Mouse (Mus musculus) Patski (cell line): ENCODE measurements around the gene Gpam. TPM values are rescaled to one million over a fixed set of nuclear protein-coding genes. Genes with fewer than 3 reads are reported as not detected.
"Not testable (repeated sequence)": the region's sequence is repeated elsewhere in the genome, so short reads cannot be mapped to it uniquely, and the experiment has no call there.

ENCODE experiments used
- ATAC-seq: fragments of 100-300 bp; one replicate; pipeline ENCODE4 v1.8.0; 2021
- CTCF ChIA-PET: fragments of 350-600 bp; sonication (Branson Sonifier 250); formaldehyde crosslinking; loops from one replicate; lab custom pipeline; 2022; ENCODE audit warnings: inconsistent platforms; lab: Charles Lee
- POLR2A ChIA-PET: fragments of 350-600 bp; sonication (Branson Sonifier 250); formaldehyde crosslinking; loops from one replicate; lab custom pipeline; 2022; ENCODE audit warnings: antibody characterized with exemption, inconsistent platforms; lab: Charles Lee
- DNase-seq: peaks from one replicate; pipeline ENCODE4 v3.0.0-alpha.2; 2011; ENCODE audit warnings: low read depth, low spot score
- H3K27me3 ChIP-seq: fragments of 371-371 bp; one replicate; pipeline ENCODE4 v1.5.1; 2021
- CTCF ChIP-seq: fragments of 100-300 bp; IDR thresholded peaks from one replicate; pipeline ENCODE4 v1.5.1; 2021
- in situ Hi-C: fragments of 300-500 bp; cut with MboI; formaldehyde crosslinking; loops from 3 replicates; pipeline ENCODE4 v1.11.1; 2018; ENCODE audit warnings: low pct_unique_long_range_greater_than_20kb, mixed read lengths
- polyA plus RNA-seq: library from polyadenylated mRNA; unstranded; gene quantifications from one replicate; pipeline ENCODE4 v1.2.3, GENCODE M21; 2021

Gene Gpam
- polyA plus RNA-seq, 1 experiment from 2014 or later, result 13.3 TPM

GRCm38 (mm10) chr19:55159826-55160225, 32.8 kb upstream of the Gpam start:
- DNase-seq (no peak), ATAC-seq (no peak)
- H3K27me3 ChIP-seq, result peaks cover 66% of the 10 kb centered on the region
- POLR2A ChIA-PET, result no interaction called here
- in situ Hi-C loops, result no loop called here
- no peak for TF ChIP-seq CTCF
- CTCF ChIA-PET, result no interaction called here

- ATAC-seq (no peak), DNase-seq (no peak)
- in situ Hi-C loops, result no loop called here
- peaks cover 59% of the 10 kb centered on the region for H3K27me3 ChIP-seq
- ChIA-PET POLR2A (no interaction called here), CTCF (no interaction called here)
- TF ChIP-seq CTCF, result no peak
These were observed 31.6 kb upstream of the Gpam start for GRCm38 (mm10) chr19:55158606-55159005.

GRCm38 (mm10) chr19:55157029-55157428, 30.0 kb upstream of the Gpam start:
- POLR2A ChIA-PET, result no interaction called here
- in situ Hi-C loops, result no loop called here
- no peak for TF ChIP-seq CTCF
- no peak for DNase-seq
- peaks cover 61% of the 10 kb centered on the region for H3K27me3 ChIP-seq
- no peak for ATAC-seq
- CTCF ChIA-PET, result interaction anchor here (1.4 kb wide), 1 partner anchor 20 kb away, joined by 3 read pairs; no protein-coding TSS in a partner anchor

- POLR2A ChIA-PET, result interaction anchor here (1.5 kb wide), 1 partner anchor 18 kb away, joined by 4 read pairs; no protein-coding TSS in a partner anchor
- ATAC-seq (no peak), DNase-seq (no peak)
- in situ Hi-C loops, result no loop called here
- H3K27me3 ChIP-seq, result peaks cover 50% of the 10 kb centered on the region
- CTCF ChIA-PET, result interaction anchor here (0.9 to 1.3 kb wide), 2 partner anchors 11 to 26 kb away, joined by 3 read pairs; partner anchors contain the start of gene Gpam
- no peak for TF ChIP-seq CTCF
These were observed 25.9 kb upstream of the Gpam start for GRCm38 (mm10) chr19:55152983-55153382.

GRCm38 (mm10) chr19:55152274-55152673, 25.2 kb upstream of the Gpam start:
- H3K27me3 ChIP-seq, result peaks cover 52% of the 10 kb centered on the region
- DNase-seq, in situ Hi-C loops, CTCF ChIA-PET, ATAC-seq, POLR2A ChIA-PET: not testable (repeated sequence)

GRCm38 (mm10) chr19:55149646-55150045, 22.6 kb upstream of the Gpam start:
- CTCF ChIA-PET, result no interaction called here
- no peak for ATAC-seq
- no peak for TF ChIP-seq CTCF
- H3K27me3 ChIP-seq, result peaks cover 43% of the 10 kb centered on the region
- no peak for DNase-seq
- POLR2A ChIA-PET, result no interaction called here
- in situ Hi-C loops, result no loop called here

- no peak for ATAC-seq
- in situ Hi-C loops, result no loop called here
- CTCF ChIA-PET, result no interaction called here
- POLR2A ChIA-PET, result no interaction called here
- DNase-seq, result no peak
- peaks cover 42% of the 10 kb centered on the region for H3K27me3 ChIP-seq
- TF ChIP-seq CTCF, result no peak
These were observed 21.1 kb upstream of the Gpam start for GRCm38 (mm10) chr19:55148109-55148508.

- ATAC-seq (no peak), DNase-seq (no peak)
- TF ChIP-seq CTCF, result no peak
- CTCF ChIA-PET, result no interaction called here
- POLR2A ChIA-PET, result no interaction called here
- in situ Hi-C loops, result no loop called here
- H3K27me3 ChIP-seq, result peaks cover 38% of the 10 kb centered on the region
These were observed 20.5 kb upstream of the Gpam start for GRCm38 (mm10) chr19:55147568-55147967.

- no peak for TF ChIP-seq CTCF
- ChIA-PET POLR2A (no interaction called here), CTCF (no interaction called here)
- DNase-seq (no peak), ATAC-seq (no peak)
- peaks cover 25% of the 10 kb centered on the region for H3K27me3 ChIP-seq
- in situ Hi-C loops, result no loop called here
These were observed 18.1 kb upstream of the Gpam start for GRCm38 (mm10) chr19:55145136-55145535.

GRCm38 (mm10) chr19:55144691-55145090, 17.7 kb upstream of the Gpam start:
- no peak for DNase-seq
- in situ Hi-C loops, result no loop called here
- no peak for ATAC-seq
- TF ChIP-seq CTCF, result no peak
- POLR2A ChIA-PET, result no interaction called here
- H3K27me3 ChIP-seq, result peaks cover 27% of the 10 kb centered on the region
- CTCF ChIA-PET, result no interaction called here

- no peak for ATAC-seq
- TF ChIP-seq CTCF, result no peak
- CTCF ChIA-PET, result no interaction called here
These were observed 16.6 kb upstream of the Gpam start for GRCm38 (mm10) chr19:55143391-55144300.

More at GRCm38 (mm10) chr19:55143391-55144300, 16.6 kb upstream of the Gpam start:
- in situ Hi-C loops, result no loop called here
- POLR2A ChIA-PET, result no interaction called here
- H3K27me3 ChIP-seq, result peaks cover 23% of the 10 kb centered on the region
- no peak for DNase-seq
